Mouse (Mus musculus): ENCODE measurements around the gene Prss43. TPM values are rescaled to one million over a fixed set of nuclear protein-coding genes. Genes with fewer than 3 reads are reported as not detected.
"Not testable (repeated sequence)": the region's sequence is repeated elsewhere in the genome, so short reads cannot be mapped to it uniquely, and the experiment has no call there.

The Prss43 gene
- not detected for total RNA-seq (2021)
- long read RNA-seq, experiment 1 = 0 reads
- long read RNA-seq, experiment 2 = 0 reads

- no peak for DNase-seq
These were observed at the start of gene Prss43 for GRCm38 (mm10) chr9:110826390-110826789. Prss43 (plus strand) TSS chr9:110826690.

DNA sequence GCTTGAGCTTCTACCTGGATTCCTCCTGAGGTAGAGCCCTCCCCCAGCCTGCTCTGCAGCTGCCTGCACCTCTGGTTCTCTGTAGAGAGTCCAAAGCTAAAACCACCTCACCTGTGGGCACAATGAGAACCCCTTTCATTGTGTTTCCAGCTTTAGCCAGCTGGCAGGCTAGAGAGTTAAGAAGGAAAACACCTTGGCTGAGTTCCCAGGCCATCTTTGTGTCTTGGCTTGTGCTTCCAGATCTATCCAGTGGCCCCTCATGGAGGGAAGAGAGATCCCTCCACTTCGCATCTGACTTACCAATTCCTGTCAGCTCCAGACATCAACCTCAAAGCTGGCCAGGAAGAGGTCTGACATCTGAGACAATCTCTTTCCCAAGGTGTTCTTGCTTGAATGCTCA, 48.4 kb upstream of the Prss43 start:
- DNase-seq = no peak

GRCm38 (mm10) chr9:110778559-110778958, 47.9 kb upstream of the Prss43 start:
- DNase-seq = no peak

DNA sequence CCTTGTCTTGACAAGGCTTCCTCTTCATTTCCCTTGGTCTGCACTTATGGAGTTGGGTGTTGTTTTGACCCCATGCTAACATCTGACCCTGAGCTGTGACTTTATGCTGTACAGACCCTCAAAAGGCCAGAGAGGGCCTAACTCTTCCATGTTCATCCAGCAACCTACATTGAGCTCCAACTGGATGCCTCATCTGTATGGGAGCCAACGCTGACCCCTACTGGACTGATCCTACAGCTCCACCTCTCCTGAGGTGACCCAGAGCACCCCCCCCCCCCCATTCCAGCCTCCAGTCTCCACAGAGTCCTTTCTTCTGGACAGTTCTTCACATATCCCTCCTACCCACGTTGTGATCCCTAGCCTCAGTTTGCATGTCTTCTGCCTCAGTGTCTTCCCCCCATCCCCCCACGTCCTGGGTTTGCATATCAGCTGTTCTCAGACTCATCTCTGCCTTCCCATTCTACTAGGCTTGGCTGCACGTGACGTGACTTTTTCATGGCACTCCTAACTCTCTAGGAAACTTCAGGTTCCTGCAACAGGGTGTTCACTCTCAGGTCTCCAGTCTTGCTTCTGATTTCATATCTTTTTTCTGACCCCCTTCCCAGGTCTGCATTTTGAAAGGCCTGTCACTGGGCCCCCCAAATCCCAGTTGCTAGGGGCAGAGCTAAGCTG, 47.1 kb upstream of the Prss43 start:
- DNase-seq = peak; percentile 29

GRCm38 (mm10) chr9:110781256-110781721, 45.2 kb upstream of the Prss43 start:
- peak; percentile 99 for DNase-seq

- peak; percentile 95 for DNase-seq
These were observed 44.8 kb upstream of the Prss43 start for GRCm38 (mm10) chr9:110781731-110782130.

GRCm38 (mm10) chr9:110783611-110784010, 42.9 kb upstream of the Prss43 start:
- no peak for DNase-seq

GRCm38 (mm10) chr9:110788169-110788568, 38.3 kb upstream of the Prss43 start:
- no peak for DNase-seq

GRCm38 (mm10) chr9:110790462-110790861, 36.0 kb upstream of the Prss43 start:
- no peak for DNase-seq

GRCm38 (mm10) chr9:110797013-110797412, 29.5 kb upstream of the Prss43 start:
- no peak for DNase-seq

- no peak for DNase-seq
These were observed 28.6 kb upstream of the Prss43 start, which contains the start of gene Prss42 for GRCm38 (mm10) chr9:110797866-110798265. Prss42 (plus strand) TSS chr9:110798166.

DNA sequence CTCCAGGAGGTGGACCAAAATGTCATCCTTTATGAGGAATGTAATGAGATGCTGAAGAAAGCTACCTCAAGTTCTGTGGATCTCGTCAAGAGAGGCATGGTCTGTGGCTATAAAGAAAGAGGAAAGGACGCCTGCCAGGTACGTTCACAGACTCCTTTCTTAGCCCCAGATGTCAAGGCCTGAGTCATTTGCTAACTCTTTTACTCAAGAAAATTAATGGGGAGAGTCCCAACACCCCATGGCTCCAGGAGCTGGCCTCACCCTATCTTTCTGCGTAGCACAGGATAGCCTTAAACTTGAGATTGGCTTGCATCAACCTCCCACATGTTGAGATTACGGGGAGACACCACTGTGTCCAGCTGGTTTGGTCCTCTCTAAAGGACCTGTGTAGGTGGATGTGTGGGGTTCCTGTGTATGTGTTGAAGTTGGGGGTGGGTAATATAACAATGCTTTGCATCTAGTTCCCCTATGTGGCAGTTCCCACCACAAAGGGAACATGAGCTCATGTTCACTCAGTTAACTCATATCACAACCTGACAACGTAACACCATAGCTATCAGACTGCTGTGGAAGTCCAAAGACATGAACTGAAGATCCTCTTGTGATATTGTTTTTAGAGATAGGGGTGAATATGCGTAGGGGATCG, 25.5 kb upstream of the Prss43 start:
- no peak for DNase-seq

GRCm38 (mm10) chr9:110803294-110803693, 23.2 kb upstream of the Prss43 start:
- DNase-seq = no peak

DNA sequence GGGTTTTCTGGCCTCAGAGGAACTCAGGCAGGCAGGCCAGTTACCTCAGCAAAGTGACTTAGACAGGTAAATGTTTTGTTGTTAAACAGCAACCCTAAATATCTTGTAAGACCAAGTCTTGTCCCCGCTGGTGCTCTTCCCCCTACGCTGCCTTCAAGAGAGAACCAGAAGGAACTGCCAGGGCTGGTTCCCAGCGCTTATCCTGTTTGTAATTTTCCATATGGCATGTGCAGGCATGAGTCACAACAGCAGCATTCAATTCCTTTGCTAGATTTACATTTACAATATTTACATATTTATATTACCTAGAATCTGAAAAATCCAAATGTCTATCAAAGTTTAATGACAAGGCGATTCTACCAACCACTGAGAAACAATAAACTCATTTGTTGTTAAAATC, 16.4 kb upstream of the Prss43 start:
- DNase-seq = no peak

- DNase-seq = no peak
These were observed 12.7 kb upstream of the Prss43 start, which contains the start of gene Prss44 for GRCm38 (mm10) chr9:110813789-110814188. Prss44 (plus strand) TSS chr9:110813994.

DNA sequence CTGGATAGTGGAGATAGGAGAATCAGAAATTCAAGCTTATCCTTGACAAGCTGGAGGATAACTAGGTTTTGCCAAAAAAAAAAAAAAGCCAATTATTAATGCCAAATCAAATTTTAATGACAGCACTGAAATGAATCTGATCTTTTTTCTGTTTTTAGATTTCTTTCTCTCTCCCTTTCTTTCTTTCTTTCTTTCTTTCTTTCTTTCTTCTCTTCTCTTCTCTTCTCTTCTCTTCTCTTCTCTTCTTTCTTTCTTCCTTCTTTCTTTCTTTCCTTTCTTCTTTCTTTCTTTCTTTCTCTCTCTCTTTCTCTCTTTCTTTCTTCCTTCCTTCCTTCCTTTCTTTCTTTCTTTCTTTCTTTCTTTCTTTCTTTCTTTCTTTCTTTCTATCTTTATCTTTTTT, 5.9 kb upstream of the Prss43 start:
- DNase-seq = not testable (repeated sequence)

DNA sequence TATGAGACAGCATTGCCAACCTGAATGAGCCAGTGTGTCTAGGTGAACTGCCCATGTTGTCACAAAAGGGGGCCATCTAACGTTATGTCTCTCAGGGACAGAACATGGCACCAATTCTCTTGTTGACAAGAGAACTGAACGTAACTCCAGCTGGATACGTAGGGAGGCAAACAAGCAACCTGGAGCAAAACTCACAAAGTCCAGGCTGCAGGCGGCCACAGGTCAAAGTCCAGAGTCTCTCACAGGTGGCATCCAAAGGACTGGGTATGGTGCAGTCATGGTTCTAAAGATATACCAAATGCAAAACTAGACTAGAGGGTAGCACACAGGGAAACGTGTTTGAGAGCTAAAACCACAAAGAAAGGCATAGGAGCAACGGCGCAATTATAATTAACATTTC, 5.1 kb upstream of the Prss43 start:
- DNase-seq = no peak

GRCm38 (mm10) chr9:110825426-110825825, 1.1 kb upstream of the Prss43 start:
- no peak for DNase-seq

GRCm38 (mm10) chr9:110825832-110826231, 658 bp upstream of the Prss43 start:
- no peak for DNase-seq

- no peak for DNase-seq
These were observed 6.5 kb downstream of the Prss43 start for GRCm38 (mm10) chr9:110833021-110833420.

- DNase-seq = no peak
These were observed 7.9 kb downstream of the Prss43 start, which contains the start of gene Prss45 for GRCm38 (mm10) chr9:110834411-110834810. Prss45 (plus strand) TSS chr9:110834588.

DNA sequence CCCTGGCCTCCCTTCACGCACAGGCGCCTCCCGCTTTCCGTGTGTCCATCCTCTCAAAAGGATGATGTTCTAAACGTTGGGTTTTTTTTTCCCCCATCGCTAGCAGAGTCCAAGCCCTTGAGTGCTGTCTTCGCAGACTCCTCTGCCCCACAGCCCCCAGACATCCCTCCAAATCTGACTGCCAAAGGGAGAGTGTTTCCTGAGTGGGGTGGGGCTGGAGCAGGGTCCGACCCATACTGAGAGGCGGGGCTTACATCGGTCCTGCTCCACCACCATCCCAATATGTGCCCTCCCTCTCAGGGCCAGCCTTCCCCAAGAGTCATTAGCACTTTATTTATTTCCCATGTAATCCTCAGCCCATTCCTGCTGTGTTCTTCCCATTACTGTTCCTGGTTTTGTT, 8.5 kb downstream of the Prss43 start:
- no peak for DNase-seq

DNA sequence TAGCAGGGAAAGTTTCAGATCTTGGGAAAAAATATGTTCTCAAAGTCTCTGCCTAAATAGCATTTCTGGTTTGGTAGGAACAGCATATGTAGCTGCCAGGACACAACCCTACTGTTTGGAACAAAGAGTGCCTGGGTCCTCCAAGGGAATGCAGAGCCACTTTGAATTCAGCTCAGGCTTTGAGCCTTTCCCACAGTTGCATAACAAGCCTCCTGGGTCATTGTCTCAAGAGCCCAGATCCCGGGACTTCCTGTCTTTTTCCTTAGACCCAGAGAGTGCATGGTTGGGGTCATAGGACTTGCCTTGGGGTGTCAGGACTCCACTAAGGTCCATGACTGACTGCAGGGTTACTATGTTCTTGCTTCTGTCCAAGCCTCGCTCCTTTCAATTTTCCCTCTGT, 9.6 kb downstream of the Prss43 start:
- DNase-seq = peak; percentile 38

GRCm38 (mm10) chr9:110840905-110841304, 14.4 kb downstream of the Prss43 start:
- no peak for DNase-seq
